Mouse (Mus musculus): ENCODE measurements around the gene Ppp1r13l. TPM values are rescaled to one million over a fixed set of nuclear protein-coding genes. Genes with fewer than 3 reads are reported as not detected.

The Ppp1r13l gene
- polyA plus RNA-seq, 1 experiment = 13.6 TPM

DNA sequence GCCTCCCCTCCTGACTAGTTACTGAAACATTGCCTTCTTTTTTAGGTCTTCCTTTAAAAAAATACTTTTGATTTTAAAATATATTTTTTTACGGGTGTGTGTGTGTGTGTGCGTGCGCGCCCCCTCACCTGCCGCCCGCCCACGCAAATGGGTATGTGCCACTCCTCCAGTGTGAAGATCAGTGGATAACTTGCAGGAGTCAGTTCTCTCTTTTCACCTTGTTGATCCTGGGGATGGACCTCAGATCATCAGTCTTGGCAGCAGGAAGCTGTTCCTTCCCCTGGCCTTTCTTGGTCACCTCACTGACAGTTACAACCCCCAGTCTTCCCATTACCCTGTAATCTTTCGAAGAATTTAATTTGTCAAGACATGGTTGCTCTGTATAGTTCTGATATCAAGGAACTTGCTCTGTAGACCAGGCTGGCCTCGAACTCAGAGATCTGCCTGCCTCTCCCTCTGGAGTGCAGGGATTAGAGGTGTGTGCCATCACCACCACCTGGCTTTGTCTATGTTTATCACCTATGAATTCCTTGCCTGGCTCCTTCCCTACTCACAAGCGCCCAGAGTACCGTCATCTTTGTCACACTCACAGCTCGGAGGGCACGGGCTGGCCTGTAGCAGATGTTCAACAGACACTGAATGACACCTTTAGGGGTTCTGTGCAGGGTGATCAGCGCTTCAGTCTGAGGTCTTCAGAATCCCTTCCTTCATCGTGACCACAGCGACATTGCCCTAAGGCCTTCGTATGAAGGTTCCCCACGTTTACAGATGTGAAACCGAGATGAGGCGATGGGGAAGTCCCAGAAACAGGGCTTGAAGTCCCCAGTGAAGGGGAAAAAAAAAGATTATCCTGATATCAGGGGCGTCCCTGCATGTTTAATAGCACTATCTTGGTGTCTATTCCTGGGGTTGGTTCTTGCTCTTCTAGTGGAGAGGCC lies 34.0 kb upstream of the Ppp1r13l start:
- Histone ChIP-seq H3K36me3 (ENCODE audit: control insufficient read depth, insufficient read depth, low read length) (no peaks in the 10 kb centered on the region), H3K27ac (ENCODE audit: control insufficient read depth, insufficient read depth, low read length) (no peak overlapping the region), H3K4me1 (replicated peaks; ENCODE audit: control insufficient read depth, insufficient read depth, low read length) (peaks cover 3% of the 10 kb centered on the region; the same call in 1 of the 2 replicates), H3K4me3 (ENCODE audit: control insufficient read depth, insufficient read depth, low read length) (no peak overlapping the region), H3K27me3 (ENCODE audit: control insufficient read depth, insufficient read depth, low read length) (peaks cover 5% of the 10 kb centered on the region)
- TF ChIP-seq CTCF (IDR thresholded peaks at IDR 0.05; ENCODE audit: borderline replicate concordance, control insufficient read depth, extremely low read depth, insufficient read depth, low read length, poor library complexity) (no peak), POLR2A (IDR thresholded peaks at IDR 0.05; ENCODE audit: control insufficient read depth, extremely low read depth, insufficient read depth, low read length, poor library complexity) (no peak)
- 48% methylated on average over 21 of the region's 21 CpGs for WGBS
- no peak for DNase-seq

DNA sequence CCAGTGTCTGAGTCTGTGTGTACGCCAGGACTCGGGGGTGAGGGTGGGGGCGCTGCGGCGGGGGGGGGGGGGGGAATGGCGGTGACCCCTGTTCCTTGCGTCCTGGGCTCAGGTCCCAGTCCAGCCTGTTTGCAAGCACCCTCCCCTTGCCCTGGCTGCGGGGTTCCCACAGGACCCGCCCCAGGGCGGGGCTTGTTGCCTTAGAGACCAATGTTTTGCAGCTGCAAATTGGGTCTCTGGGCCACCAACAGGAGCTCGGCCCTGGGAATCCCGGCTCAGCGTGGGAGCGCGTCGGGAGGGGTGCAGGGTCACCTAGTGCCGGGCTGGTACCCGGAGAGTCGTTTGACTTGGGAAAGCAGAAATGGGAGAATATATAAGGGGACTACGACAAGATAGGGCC lies 33.2 kb upstream of the Ppp1r13l start:
- Histone ChIP-seq H3K36me3 (ENCODE audit: control insufficient read depth, insufficient read depth, low read length) (no peaks in the 10 kb centered on the region), H3K27ac (ENCODE audit: control insufficient read depth, insufficient read depth, low read length) (no peak overlapping the region), H3K27me3 (ENCODE audit: control insufficient read depth, insufficient read depth, low read length) (peaks cover 5% of the 10 kb centered on the region), H3K4me3 (ENCODE audit: control insufficient read depth, insufficient read depth, low read length) (no peak overlapping the region), H3K4me1 (replicated peaks; ENCODE audit: control insufficient read depth, insufficient read depth, low read length) (peaks cover 3% of the 10 kb centered on the region; the same call in 1 of the 2 replicates)
- peak; percentile 42 for DNase-seq
- WGBS = 4% methylated on average over 20 of the region's 20 CpGs
- TF ChIP-seq CTCF (IDR thresholded peaks at IDR 0.05; ENCODE audit: borderline replicate concordance, control insufficient read depth, extremely low read depth, insufficient read depth, low read length, poor library complexity) = no peak
- no peak for TF ChIP-seq POLR2A (IDR thresholded peaks at IDR 0.05; ENCODE audit: control insufficient read depth, extremely low read depth, insufficient read depth, low read length, poor library complexity)

DNA sequence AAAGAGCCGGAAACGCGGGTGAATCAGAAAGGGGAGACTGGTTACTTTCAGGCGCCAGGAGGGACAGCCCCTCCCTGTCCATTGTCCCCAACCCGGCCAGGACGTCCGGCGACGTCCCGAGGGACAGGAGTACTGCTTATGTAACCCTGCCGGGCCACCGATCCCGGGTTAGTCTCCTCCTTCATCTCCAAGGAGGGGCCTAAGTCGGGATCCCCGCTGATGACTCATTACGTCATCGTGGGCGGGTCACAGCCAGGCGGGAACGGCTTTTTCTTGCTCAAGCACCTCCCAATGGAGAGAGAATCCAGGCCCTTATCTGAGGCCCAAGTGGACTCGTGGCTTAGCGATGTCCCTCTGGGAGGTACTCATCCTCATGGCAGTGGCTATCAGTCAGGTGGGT lies 32.4 kb upstream of the Ppp1r13l start:
- Histone ChIP-seq H3K4me1 (replicated peaks; ENCODE audit: control insufficient read depth, insufficient read depth, low read length) (peaks cover 3% of the 10 kb centered on the region; the same call in 1 of the 2 replicates), H3K4me3 (ENCODE audit: control insufficient read depth, insufficient read depth, low read length) (no peak overlapping the region), H3K27me3 (ENCODE audit: control insufficient read depth, insufficient read depth, low read length) (peaks cover 5% of the 10 kb centered on the region), H3K27ac (ENCODE audit: control insufficient read depth, insufficient read depth, low read length) (no peak overlapping the region), H3K36me3 (ENCODE audit: control insufficient read depth, insufficient read depth, low read length) (no peaks in the 10 kb centered on the region)
- WGBS = 14% methylated on average over 22 of the region's 22 CpGs
- TF ChIP-seq CTCF (IDR thresholded peaks at IDR 0.05; ENCODE audit: borderline replicate concordance, control insufficient read depth, extremely low read depth, insufficient read depth, low read length, poor library complexity) (no peak), POLR2A (IDR thresholded peaks at IDR 0.05; ENCODE audit: control insufficient read depth, extremely low read depth, insufficient read depth, low read length, poor library complexity) (no peak)
- DNase-seq = no peak

DNA sequence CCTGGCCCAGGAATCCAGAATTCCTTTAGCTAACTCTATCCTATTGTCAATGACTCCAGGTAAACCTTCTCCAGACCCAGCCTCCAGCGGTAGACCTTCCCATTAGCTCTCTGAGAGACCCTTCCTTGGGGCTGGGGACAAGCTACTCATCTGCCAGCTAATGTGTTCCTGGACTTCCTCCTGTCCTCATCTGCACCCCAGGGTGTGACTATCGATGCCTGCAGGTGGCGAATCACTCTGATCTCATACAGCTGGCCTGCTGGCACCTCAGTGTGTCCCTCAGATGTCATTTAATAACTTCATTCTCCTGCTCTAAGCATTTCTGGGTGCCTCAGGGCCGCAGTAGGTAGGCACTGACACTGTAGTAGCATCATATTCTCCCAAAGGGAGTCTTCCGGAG lies 31.8 kb upstream of the Ppp1r13l start:
- 65% methylated on average over 5 of the region's 5 CpGs for WGBS
- H3K36me3 ChIP-seq (ENCODE audit: control insufficient read depth, insufficient read depth, low read length) = no peaks in the 10 kb centered on the region
- no peak overlapping the region for H3K27ac ChIP-seq (ENCODE audit: control insufficient read depth, insufficient read depth, low read length)
- TF ChIP-seq POLR2A (IDR thresholded peaks at IDR 0.05; ENCODE audit: control insufficient read depth, extremely low read depth, insufficient read depth, low read length, poor library complexity) (no peak), CTCF (IDR thresholded peaks at IDR 0.05; ENCODE audit: borderline replicate concordance, control insufficient read depth, extremely low read depth, insufficient read depth, low read length, poor library complexity) (no peak)
- DNase-seq = no peak
- no peak overlapping the region for H3K4me3 ChIP-seq (ENCODE audit: control insufficient read depth, insufficient read depth, low read length)
- peaks cover 7% of the 10 kb centered on the region for H3K4me1 ChIP-seq (replicated peaks; ENCODE audit: control insufficient read depth, insufficient read depth, low read length)
- peaks cover 5% of the 10 kb centered on the region for H3K27me3 ChIP-seq (ENCODE audit: control insufficient read depth, insufficient read depth, low read length)

DNA sequence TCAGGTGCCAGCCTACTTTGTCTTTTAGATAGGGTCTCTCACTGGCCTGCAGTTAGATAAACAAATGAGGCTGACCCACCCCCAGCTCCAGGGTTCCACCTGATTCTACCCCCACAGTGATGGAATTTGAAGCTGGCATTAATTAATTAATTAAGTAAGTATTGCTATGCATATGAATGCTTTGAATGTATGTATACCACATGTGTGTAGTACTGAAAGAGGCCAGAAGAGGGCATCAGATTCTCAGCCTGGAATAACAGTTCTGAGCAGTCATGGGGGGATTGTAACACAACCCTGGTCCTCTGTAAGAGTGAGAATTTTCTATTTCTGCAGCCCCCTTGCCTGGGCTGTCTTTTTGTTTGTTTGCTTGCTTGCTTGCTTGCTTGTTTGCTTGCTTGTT lies 31.1 kb upstream of the Ppp1r13l start:
- H3K27me3 ChIP-seq (ENCODE audit: control insufficient read depth, insufficient read depth, low read length) = peaks cover 5% of the 10 kb centered on the region
- TF ChIP-seq POLR2A (IDR thresholded peaks at IDR 0.05; ENCODE audit: control insufficient read depth, extremely low read depth, insufficient read depth, low read length, poor library complexity) (no peak), CTCF (IDR thresholded peaks at IDR 0.05; ENCODE audit: borderline replicate concordance, control insufficient read depth, extremely low read depth, insufficient read depth, low read length, poor library complexity) (no peak)
- DNase-seq = no peak
- H3K27ac ChIP-seq (ENCODE audit: control insufficient read depth, insufficient read depth, low read length) = no peak overlapping the region
- H3K36me3 ChIP-seq (ENCODE audit: control insufficient read depth, insufficient read depth, low read length) = no peaks in the 10 kb centered on the region
- H3K4me3 ChIP-seq (ENCODE audit: control insufficient read depth, insufficient read depth, low read length) = no peak overlapping the region
- peaks cover 12% of the 10 kb centered on the region for H3K4me1 ChIP-seq (replicated peaks; ENCODE audit: control insufficient read depth, insufficient read depth, low read length)

GRCm38 (mm10) chr7:19331910-19332309 lies 27.6 kb upstream of the Ppp1r13l start:
- WGBS = 64% methylated on average over 2 of the region's 2 CpGs
- H3K27ac ChIP-seq (ENCODE audit: control insufficient read depth, insufficient read depth, low read length) = no peak overlapping the region
- no peaks in the 10 kb centered on the region for H3K36me3 ChIP-seq (ENCODE audit: control insufficient read depth, insufficient read depth, low read length)
- peaks cover 9% of the 10 kb centered on the region for H3K4me1 ChIP-seq (replicated peaks; ENCODE audit: control insufficient read depth, insufficient read depth, low read length)
- no peak overlapping the region for H3K4me3 ChIP-seq (ENCODE audit: control insufficient read depth, insufficient read depth, low read length)
- DNase-seq = no peak
- peaks cover 2% of the 10 kb centered on the region for H3K27me3 ChIP-seq (ENCODE audit: control insufficient read depth, insufficient read depth, low read length)
- TF ChIP-seq POLR2A (IDR thresholded peaks at IDR 0.05; ENCODE audit: control insufficient read depth, extremely low read depth, insufficient read depth, low read length, poor library complexity) (no peak), CTCF (IDR thresholded peaks at IDR 0.05; ENCODE audit: borderline replicate concordance, control insufficient read depth, extremely low read depth, insufficient read depth, low read length, poor library complexity) (no peak)
